Mouse (Mus musculus) embryo, embryonic 9.5 days (tissue): ENCODE results near the gene Prkcb.
A peak's percentile ranks its signal among the peaks of the same experiment; 100 is the strongest.

ENCODE experiments used
- DNase-seq: peaks from one replicate; pipeline ENCODE4 v3.0.0-alpha.2; 2017; ENCODE audit errors: extremely low spot score

Prkcb gene

DNA sequence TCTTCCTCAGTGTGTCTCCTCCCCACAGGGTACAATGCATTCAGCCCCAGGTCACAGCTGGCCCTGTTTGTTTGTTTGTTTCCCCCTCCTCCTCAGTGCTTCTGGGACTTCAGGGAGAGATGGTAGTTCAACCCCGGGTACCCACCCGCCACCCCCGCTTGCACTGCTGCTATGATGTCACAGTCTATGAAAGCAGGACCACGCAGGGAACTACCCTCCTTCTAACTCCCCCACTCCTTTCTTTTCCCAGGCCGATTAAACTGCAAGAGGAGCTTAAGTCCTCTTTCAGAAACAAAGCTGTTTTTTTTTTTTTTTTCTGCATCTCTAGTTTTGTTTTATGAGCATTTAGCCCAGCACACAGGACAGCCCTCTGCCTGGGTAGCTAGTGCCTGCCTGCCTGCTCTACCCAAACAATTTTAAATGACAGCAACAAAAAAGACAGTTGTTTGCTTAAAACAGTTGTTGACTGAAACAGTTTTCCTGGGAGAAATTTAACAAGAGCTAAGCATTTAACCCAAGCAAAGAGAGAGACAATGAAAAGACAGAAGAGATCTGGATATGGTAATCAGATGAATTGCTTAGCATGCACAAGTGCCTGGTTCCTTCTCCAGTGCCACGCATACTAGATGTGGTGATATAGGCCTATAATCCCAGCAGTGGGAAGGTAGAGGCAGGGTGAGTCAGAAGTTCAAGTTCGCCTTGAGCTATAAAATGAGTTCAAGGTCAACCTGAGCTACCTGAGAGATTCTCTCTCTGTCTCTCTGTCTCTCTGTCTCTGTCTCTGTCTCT, 232.5 kb downstream of the Prkcb start:
- DNase-seq: no peak

DNA sequence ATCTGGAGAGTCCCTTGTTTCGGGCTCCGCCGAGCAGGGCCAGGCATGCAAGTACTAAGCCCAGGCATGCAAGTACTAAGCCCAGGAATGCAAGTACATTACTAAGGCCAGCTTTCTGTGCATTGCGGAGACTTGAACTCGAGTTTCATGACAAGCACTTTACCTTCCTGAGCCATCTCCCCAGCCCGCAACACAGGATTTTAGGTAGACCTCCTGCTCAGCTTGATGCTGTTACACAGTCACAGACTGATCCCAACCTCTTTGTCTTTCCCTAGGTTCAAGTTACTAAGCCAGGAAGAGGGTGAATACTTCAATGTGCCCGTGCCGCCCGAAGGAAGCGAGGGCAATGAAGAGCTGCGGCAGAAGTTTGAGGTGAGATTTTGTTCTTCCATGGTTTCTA, 239.7 kb downstream of the Prkcb start:
- DNase-seq: no peak

DNA sequence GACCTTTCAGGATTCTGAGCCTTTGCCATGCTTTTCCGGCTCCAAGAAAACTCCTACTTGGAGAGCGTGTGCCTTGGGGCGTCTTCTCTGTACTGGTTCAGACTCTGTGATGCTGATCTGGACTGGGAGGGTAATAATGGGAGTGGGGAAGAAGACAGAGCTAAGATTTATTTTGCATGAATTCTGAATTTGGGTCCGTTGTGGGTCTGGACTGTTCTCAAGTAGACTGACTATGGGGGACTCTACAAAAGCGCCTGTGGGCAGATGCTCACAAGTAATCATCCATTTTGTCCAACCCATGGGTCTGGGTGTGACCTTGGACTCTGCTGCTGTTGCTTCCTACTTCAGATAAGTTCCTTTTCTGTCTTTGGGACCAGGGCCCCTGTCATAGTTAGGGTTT, 240.1 kb downstream of the Prkcb start:
- DNase-seq: no peak

DNA sequence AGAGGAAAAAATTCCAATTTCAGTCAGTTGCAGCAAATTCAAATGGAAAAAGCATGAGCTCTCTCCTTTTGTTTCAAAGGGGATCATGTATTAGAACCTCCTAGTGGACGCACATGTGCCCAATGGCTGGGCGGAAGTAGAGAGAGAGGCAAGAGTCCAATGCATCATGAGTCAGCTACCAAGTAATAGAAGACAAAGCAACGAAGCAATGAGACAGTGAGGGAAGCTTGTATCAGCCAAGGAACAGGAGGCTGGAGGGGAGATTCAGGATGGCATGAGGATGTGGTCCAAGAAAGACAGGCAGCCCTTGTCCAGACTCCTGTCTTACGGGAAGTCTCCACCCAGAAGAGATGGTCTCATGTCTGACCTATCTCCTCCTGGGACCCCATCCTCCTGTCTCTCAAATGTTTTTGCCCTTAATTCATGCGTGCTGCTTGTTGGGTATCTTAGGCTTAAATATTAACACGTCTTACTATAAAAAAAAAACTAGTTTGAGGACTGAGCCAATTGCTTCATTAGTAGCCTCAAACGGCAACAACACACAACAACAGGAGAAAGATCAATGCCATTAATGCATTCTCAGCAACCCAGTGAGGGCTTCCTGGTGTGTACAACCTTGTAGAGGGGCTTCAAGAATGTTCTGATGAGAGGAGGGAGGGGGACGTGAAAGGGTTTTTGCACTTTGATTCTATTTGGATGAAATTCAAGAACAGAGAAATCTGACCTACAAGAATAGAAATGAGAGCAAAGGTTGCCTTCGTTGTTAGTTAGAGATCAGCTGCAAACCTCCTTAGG, 245.2 kb downstream of the Prkcb start:
- DNase-seq: no peak

DNA sequence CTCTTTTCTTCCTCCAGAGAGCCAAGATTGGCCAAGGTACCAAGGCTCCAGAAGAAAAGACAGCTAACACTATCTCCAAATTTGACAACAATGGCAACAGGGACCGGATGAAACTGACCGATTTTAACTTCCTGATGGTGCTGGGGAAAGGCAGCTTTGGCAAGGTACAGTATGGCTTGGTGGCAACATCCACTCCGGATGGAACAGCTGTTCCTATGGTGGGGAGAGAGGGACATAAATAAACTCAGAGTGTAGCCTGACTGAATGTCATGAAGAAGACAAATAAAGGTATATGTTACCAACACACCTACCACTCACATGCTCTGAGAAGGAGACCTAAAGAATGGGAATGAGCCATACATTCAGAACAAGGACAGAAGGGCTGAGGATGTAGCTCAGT, 256.1 kb downstream of the Prkcb start:
- no peak for DNase-seq

DNA sequence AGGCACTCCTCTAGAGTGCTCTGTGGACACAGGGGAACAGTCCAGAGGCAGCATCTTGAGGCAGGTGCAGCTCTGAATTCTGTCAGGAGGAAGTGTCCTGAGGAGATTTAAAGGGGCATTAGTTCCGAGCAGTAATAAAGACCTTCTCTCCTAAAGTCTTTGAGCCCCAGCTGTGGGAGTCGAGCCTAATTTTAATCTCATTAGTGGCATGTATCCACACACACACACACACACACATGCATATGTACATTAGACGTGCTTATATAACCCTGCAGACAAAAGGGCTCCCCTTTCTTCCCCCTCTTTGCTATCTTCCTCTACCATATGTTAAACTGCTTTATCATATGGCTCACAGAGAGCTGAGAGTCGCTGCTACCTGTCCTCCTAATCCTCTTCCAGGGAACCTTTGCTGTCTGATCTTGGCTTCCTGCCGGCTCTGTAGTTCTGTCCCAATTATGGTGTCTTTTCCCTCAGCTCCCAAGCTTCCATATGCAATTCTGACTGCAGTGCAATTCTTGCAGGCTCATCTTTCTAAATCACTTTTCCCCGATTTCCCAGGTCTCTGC, 268.1 kb downstream of the Prkcb start:
- DNase-seq: no peak

DNA sequence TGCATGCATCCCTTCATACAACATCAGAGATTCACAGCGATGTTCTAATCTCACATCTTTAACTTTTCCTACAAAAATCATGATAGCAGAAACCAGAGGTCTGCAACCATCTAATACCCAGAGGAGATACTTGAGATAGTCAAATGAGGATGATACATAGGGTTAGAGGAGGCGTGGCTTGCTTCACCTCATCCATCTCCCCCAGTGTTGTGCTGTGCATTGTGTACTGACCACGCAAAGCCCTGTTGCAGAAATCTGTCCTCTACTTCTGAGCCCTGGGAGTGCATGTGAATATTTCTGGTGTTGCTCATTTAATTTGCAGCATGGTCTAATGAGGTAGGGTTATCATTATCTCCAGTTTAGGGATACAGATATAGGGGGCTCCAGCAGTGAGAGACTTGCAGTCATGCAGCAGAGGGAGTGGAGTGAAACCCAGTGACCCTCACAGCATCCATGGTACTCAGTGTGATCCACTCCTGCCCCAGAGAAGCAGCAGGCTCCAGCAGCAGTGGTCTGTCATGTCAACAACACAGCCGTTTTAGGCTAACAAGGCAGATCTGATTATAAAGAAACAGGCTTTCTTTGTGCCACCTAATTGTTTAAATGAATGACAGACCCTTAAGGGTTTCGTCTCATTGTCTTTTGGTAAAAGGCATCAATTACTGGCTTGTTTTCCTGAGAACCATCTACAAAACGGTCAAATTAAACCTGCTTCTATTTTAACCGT, 269.7 kb downstream of the Prkcb start:
- no peak for DNase-seq

DNA sequence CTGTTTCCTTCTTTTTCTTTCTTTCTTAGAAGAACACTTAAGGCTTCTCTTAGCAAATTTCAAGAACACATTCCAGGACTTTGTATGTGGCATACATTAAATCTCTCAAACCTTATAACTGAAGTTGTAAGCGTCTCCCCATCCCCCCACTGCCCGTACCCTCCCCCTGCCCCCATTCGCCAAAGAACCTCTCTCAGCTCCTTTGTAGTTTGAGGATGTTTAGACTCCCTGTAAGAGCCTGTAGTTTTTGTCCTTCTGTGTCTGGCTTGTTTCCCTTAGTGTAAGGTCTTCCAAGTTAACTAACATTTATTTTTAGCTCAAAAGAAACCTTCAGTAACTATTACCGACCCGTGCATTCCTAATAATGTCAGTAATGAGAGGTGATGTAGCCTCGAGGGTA, 270.4 kb downstream of the Prkcb start:
- DNase-seq: peak; percentile 15

DNA sequence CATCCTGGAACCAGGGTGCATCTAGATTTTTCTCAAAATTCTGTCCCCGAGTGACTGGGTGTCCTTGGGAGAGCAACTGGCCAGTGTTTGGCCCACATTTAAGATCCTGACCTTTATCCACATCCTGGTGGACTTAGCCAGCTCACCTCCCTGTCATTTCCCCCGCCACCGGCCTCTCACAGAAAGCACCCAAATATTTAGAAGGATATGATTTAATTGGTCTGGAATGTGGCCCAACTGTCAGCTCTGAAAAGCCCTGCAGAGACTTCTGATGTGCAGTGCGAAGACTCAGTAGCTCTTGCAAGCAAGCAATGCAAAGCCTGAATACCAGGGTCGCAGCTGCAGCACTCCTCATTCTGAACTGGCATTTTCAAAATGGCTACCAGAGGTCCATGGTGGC, 274.0 kb downstream of the Prkcb start:
- DNase-seq: no peak

DNA sequence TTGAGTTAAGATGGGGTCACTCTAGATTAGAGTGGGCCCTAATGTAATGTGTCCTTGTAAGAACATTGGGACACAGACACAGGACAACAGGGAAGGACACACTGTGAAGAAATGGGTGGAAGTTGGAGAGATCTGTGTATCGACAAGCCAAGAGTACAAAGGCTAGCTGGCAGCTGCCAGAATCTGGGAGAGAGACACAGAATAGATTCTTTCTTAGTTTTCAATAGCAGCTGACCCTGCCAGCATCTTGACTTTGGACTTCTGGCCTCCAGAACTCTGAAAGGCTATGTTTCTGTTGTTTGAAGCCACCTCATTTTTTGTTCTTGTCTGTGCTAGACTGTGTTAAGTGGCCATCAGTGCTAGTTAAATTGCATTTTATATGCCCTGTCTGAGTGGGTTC, 276.8 kb downstream of the Prkcb start:
- no peak for DNase-seq

DNA sequence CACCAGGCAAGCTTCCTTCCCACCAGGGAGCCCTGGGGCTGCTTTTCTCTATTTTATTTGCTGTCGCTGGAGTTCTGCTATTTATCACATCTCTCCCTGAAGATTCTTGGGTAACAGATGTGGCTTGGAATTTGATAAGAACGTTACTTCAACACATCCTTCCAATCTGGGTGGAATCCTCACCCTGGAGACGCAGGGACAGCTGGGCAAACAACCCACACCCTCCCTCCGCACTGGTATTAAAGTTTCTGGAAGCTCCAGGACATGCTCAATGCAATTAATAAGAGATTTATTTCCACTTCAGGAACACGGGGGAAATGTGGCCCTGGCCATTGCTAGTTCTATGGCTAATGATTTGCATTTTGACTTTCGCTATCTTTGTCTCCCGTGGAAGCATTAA, 277.5 kb downstream of the Prkcb start:
- no peak for DNase-seq

DNA sequence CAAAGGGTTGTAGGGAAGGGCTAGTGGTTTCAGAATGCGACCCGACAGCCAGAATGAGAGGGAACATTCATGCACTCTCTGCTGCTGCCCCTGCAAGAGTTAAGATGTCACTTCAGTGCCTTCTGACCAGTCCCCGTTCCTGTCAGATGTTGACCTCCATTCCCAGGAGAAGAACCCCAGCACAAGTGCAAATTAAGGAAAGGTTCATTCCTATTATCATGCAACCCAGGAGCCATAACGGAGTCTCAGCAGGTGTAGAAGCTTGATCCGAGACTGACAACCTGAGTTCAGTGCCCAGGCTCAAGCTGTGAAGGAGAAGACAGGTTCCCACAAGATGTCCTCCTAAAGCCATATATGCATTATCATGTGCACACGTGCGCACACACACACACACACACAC, 280.2 kb downstream of the Prkcb start:
- DNase-seq: no peak

DNA sequence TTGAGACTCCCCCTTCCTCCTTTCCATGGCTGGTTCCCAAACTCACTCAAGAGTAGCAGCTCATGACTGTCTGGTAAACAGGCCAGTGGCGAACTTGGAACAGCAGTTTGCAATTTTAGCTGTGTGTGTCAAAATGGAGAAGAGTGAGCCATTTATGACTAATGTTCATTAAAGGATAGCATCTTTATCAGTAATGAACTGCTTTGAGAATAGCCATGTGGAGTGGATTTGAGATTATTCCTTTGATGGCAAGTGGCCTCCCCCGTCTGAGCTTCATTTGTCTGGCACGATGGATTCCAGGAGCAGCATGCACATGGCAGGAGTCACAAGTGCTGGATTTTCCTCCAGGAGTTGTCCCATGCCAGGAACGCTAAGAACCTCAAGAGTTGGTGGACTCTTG, 281.9 kb downstream of the Prkcb start:
- no peak for DNase-seq

DNA sequence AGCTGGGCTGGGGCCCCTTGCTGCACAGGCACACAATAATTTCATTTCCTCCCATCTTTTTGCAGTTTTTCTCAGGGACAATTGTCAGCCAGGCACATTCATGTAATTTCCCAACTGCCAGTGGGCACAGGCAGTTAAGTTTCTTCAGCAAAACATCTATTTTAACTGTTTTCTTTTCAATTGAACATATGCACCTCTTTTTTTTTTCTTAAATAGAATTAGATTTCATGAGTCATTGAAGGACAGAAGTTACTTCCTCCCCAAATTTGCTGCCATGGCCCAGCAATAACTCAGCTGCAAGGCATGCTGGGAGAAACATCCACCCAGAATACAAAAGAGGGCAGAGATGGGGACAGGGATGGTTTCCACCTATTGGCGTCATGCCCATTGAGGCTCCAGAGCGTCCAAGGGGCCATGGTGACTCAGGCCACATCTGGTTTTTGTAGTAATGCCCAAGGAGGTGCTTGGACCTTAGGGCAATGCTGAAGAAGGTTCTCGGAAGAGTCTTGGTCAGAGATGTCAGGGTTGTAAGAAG, 284.6 kb downstream of the Prkcb start:
- no peak for DNase-seq

DNA sequence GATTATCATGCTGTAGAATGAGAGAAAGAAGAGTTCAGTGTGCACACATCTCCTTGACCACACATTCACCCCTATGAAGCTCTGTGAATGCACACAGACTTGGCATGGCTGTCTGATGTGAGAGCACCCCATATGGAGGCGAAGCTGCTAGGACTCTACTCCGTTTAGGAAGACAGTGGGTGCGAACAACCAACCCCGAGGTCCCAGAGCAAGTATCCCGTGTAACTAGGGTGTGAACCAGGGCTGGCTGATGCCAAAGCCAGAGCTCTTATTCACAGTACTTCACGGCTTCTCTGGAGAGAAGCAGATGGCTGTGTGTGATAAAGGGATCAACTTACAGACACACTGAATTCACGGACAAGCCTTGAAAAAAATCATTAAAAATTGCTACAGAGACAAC, 285.9 kb downstream of the Prkcb start:
- DNase-seq: no peak

DNA sequence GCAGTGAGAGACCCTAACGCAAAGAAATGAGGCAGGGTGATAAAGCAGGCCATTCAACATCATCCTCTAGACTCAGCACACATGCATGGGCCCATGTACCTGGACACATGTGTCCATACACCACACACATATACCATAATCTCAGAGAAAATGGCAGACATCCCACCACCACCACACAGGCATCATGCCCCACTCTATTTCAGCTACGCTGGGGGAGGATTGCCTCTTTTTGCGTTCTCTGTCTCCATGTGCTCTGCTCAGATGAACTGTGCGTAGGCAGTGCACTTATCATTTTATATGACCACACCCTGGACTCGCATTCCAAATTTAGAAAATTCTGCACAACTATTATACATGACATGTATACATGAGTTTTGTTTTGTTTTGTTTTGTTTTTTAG, 286.5 kb downstream of the Prkcb start:
- no peak for DNase-seq

DNA sequence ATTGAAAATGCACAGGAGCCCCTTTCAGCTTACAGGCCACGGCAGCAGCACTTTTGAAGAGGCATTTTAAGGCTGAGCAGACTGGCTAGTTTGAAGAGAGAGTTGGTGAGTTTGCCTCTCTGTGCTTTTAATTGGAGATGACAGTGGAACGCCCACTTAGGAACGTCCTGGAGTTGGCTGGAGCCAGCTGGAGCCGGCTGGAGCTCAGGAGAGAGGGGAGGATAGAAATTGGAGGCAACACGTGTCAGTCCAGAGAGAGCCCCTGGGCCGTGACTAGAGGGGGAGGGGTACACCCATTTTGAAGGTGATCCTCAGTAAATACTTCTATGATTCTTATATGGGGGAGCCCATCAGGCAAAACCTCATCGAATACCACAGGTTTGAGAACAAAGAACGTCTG, 287.0 kb downstream of the Prkcb start:
- DNase-seq: peak; percentile 14

DNA sequence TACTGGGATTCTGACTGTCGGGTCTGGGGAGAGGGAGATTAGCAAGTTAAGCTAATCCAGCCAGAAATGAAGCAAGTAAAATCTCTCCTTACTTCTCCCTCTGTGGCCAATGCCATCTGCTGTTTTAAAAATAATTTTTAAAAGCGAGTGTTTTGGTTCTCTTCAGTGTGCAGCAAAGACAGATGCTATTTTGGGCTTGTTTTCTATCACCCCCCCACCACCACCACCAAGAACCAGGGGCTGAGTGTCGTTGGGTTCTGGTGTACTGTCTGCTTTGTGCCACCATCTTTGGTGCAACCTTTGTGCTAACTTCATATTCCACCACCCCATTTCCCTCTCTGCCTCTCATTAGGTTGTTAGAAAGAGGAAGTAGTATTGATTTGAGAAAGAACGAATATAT, 289.0 kb downstream of the Prkcb start:
- no peak for DNase-seq

DNA sequence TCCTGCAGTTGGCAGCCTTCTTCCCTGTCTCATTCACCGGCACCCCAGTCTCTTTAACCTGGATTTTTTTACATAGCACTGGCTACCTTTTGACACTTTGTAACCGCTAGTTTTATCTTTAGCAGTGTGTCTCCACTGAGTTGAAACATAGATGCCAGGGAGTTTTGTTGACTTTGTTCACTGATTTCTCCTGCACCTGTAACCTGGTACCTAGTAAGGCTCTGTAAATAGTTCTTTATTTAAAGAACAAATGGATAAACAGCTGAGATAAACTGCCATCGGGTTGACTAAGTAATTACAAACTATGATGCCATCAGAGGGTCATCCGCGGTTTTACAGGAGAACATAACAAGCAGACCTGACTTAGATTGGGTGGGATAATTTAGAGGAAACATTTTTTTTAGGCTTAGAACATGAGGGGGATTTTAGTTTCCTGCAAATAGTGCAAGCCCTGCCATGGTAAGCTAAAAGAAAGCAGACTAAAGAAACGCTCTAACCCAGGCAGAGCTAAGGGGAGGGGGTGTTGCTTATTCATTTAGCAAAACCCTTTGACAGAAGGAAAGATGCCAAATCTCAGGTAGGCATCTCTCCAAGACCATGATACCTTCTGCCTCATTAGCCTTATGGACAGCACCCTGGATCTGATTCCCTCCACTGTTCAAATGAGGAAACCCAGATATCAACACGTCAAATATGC, 291.1 kb downstream of the Prkcb start:
- no peak for DNase-seq

DNA sequence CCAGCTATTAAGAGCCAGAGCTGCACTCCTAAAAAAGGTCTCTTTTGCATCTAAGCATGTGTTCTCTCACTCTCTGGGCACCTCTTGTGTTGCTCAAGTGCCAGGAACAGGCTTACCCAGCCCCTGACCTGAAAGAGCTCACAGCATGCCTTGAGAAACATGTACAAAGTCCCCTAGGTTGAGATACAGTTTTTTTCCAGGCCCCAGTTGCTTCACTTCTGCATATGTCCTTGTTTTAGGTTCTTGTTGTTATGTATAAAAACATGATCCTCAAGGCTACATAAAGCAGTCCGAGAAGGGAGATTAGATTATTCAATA, 291.6 kb downstream of the Prkcb start:
- DNase-seq: no peak

DNA sequence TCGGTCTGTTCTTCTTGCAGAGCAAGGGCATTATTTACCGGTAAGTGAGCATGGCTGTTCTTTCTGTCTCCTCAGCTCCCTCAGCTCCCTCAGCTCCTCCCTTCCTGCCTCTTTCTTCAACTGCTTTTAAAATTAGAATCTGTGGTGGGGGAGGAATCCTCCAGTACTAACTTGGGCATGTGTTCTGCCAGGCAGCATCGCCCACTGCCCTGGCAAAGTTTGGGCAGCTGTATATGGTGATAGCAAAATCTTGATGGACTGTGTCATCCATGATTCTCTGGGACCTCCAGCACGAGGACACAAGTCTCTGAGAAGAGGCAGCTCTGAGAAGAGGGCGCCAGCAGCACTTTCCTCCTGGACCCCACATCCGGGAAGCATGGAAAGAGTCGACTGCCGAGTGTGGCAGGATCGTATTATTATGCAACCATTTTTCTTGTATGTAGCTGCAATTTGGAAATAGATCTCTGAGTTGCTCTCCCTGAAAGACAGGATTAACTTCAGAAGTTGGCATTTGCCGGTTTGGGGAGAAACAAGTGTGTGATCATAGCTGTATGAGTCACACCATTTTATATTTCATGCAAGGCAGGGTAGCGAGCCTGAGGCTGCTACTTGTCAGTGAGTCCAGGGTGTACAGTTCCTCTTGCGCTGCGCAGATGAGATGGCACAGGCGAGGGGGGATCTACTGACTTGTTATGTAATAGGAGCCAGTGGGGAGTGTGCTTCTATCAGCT, 296.0 kb downstream of the Prkcb start:
- DNase-seq: no peak
